Mouse (Mus musculus): ENCODE measurements at regions not wholly inside any gene's neighbourhood (a gene's known extent, or its start where the extent isn't known, plus 50 kb on each side); places are given as distances from the start of the nearest gene placed in this dataset.

DNA sequence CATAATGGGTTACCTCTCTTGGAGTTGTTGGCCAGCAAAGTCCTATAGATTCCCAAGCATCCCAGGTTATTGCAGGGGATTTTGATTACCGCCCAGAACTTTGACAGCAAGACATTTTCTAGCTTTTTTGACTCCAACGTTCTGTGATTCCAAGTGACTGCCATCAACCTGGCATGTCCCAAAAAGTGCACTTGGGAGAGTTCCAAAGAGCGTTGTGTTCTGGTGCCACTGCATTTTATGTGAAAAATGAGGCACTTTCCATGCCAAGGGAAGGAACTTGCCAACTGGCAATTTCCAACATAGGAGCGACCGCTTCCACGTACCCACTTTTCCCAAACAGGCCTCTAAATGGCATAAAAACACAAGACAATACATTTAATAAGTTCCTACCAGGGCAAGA lies 57.7 kb upstream of the Stxbp5l start:
- DNase-seq (ENCODE audit: extremely low read depth, low read depth, low spot score): no peak
- Histone ChIP-seq H3K9ac (ENCODE audit: low read depth, low read length) (no peak overlapping the region), H3K27me3 (ENCODE audit: control insufficient read depth, insufficient read depth, low read length) (no peaks in the 10 kb centered on the region), H3K79me2 (ENCODE audit: control insufficient read depth, insufficient read depth, low read length) (no peaks in the 10 kb centered on the region), H3K4me3 (ENCODE audit: insufficient read depth, low read depth, low read length) (no peak overlapping the region), H3K27ac (replicated peaks; ENCODE audit: insufficient read depth, low read depth, low read length) (no peak overlapping the region), H3K4me1 (ENCODE audit: control insufficient read depth, insufficient read depth, low read length) (no peaks in the 10 kb centered on the region), H3K36me3 (ENCODE audit: control insufficient read depth, insufficient read depth, low read length) (no peaks in the 10 kb centered on the region)
- 92% methylated on average over 6 of the region's 6 CpGs for WGBS
- TF ChIP-seq CTCF (IDR thresholded peaks at IDR 0.05; ENCODE audit: low read depth, low read length): no peak
- TF ChIP-seq POLR2A (IDR thresholded peaks at IDR 0.05; ENCODE audit: extremely low read depth, insufficient read depth, low read length): no peak

DNA sequence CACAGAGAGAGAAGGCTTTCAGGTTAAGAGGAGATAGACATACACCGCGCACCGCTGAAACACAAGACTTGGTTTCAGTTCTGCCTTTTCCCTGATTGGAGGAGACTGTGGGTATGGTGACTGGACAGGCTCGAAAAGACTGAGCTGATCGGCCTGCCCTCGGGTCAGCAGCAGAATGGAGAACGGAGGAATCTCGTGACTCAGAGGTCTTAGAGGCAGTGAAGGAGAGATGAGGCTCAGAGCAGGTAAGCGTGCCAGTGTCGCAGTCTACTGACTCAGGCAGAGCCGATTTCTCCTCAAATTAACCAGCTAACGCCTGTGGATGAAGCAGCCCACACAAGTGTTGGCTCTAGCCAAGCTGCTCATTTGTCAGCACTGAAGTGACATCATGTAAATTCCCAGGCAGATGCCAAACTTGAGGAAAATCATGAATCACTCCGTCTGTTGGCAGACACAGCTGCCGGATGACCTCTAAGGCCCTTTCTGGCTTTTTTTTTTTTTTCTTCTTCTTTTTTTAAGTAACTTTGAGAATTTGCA lies 55.9 kb upstream of the Stxbp5l start:
- Histone ChIP-seq H3K4me3 (ENCODE audit: insufficient read depth, low read depth, low read length) (no peak overlapping the region), H3K36me3 (ENCODE audit: control insufficient read depth, insufficient read depth, low read length) (no peaks in the 10 kb centered on the region), H3K79me2 (ENCODE audit: control insufficient read depth, insufficient read depth, low read length) (no peaks in the 10 kb centered on the region), H3K27me3 (ENCODE audit: control insufficient read depth, insufficient read depth, low read length) (no peaks in the 10 kb centered on the region), H3K27ac (replicated peaks; ENCODE audit: insufficient read depth, low read depth, low read length) (no peak overlapping the region), H3K9ac (ENCODE audit: low read depth, low read length) (no peak overlapping the region), H3K4me1 (ENCODE audit: control insufficient read depth, insufficient read depth, low read length) (no peaks in the 10 kb centered on the region)
- TF ChIP-seq POLR2A (IDR thresholded peaks at IDR 0.05; ENCODE audit: extremely low read depth, insufficient read depth, low read length): no peak
- no peak for TF ChIP-seq CTCF (IDR thresholded peaks at IDR 0.05; ENCODE audit: low read depth, low read length)
- 82% methylated on average over 14 of the region's 14 CpGs for WGBS
- DNase-seq (ENCODE audit: extremely low read depth, low read depth, low spot score): no peak
